Mouse (Mus musculus): ENCODE data around the gene Cacng6.

GRCm38 (mm10) chr7:3387761-3388160 lies 36.2 kb upstream of the Cacng6 start:
- TF ChIP-seq CTCF (IDR thresholded peaks at IDR 0.05; ENCODE audit: low read depth, low read length), result no peak
- no peak for TF ChIP-seq POLR2A (IDR thresholded peaks at IDR 0.05; ENCODE audit: borderline replicate concordance, low read depth, low read length)
